Mouse (Mus musculus) frontal cortex, adult (tissue): ENCODE measurements around the gene Adk.

Source experiments
- ATAC-seq: cut with Nextera tagmentation; 2 replicates; pipeline ENCODE4 v1.9.2; 2017; ENCODE audit warnings: mild to moderate bottlenecking, moderate library complexity, mixed read lengths; ENCODE audit not compliant: low TSS enrichment

The Adk gene

GRCm38 (mm10) chr14:21052112-21052780 lies at the start of gene Adk, which contains the start of gene Ap3m1:
Adk (plus strand) TSS chr14:21052574.
Ap3m1 (minus strand) TSS chr14:21052508.
- ATAC-seq: peak; percentile 92

GRCm38 (mm10) chr14:21013800-21014334 lies 38.5 kb upstream of the Adk start:
- no peak for ATAC-seq

GRCm38 (mm10) chr14:21017871-21018270 lies 34.5 kb upstream of the Adk start:
- no peak for ATAC-seq

GRCm38 (mm10) chr14:21018977-21019376 lies 33.4 kb upstream of the Adk start:
- ATAC-seq: peak; percentile 76

- ATAC-seq: peak; percentile 44
These were observed 31.9 kb upstream of the Adk start for GRCm38 (mm10) chr14:21020435-21020834.

- no peak for ATAC-seq
These were observed 24.8 kb upstream of the Adk start for GRCm38 (mm10) chr14:21027542-21027941.

GRCm38 (mm10) chr14:21029025-21029659 lies 23.2 kb upstream of the Adk start:
- ATAC-seq: peak; percentile 88

GRCm38 (mm10) chr14:21031783-21032511 lies 20.4 kb upstream of the Adk start:
- ATAC-seq: peak; percentile 11; the same call in 1 of the 2 replicates

GRCm38 (mm10) chr14:21034271-21034670 lies 18.1 kb upstream of the Adk start:
- ATAC-seq: no peak

GRCm38 (mm10) chr14:21034791-21035190 lies 17.6 kb upstream of the Adk start:
- no peak for ATAC-seq

- no peak for ATAC-seq
These were observed 13.3 kb upstream of the Adk start for GRCm38 (mm10) chr14:21039077-21039476.

GRCm38 (mm10) chr14:21039623-21040022 lies 12.8 kb upstream of the Adk start:
- no peak for ATAC-seq

GRCm38 (mm10) chr14:21047840-21048239 lies 4.5 kb upstream of the Adk start:
- no peak for ATAC-seq

- ATAC-seq: no peak
These were observed 3.5 kb upstream of the Adk start for GRCm38 (mm10) chr14:21048879-21049278.

GRCm38 (mm10) chr14:21050734-21051133 lies 1.6 kb upstream of the Adk start:
- no peak for ATAC-seq

GRCm38 (mm10) chr14:21051380-21052111 lies 828 bp upstream of the Adk start:
- ATAC-seq: peak; percentile 53

- peak; percentile 48 for ATAC-seq
These were observed 382 bp downstream of the Adk start for GRCm38 (mm10) chr14:21052781-21053130.

- no peak for ATAC-seq
These were observed 777 bp downstream of the Adk start for GRCm38 (mm10) chr14:21053151-21053550.

- no peak for ATAC-seq
These were observed 1.2 kb downstream of the Adk start for GRCm38 (mm10) chr14:21053586-21053985.

- no peak for ATAC-seq
These were observed 6.6 kb downstream of the Adk start for GRCm38 (mm10) chr14:21058972-21059371.

GRCm38 (mm10) chr14:21062766-21063513 lies 10.6 kb downstream of the Adk start:
- ATAC-seq: no peak
